Mouse (Mus musculus) CD4-positive, CD25-positive, alpha-beta regulatory T cell, adult 4 months (primary cell): Measurements from ENCODE around the gene Tnrc6b. TPM values are rescaled to one million over a fixed set of nuclear protein-coding genes. Genes with fewer than 3 reads are reported as not detected.

ENCODE experiments used
- ATAC-seq: one replicate; pipeline ENCODE4 v1.8.0; 2017
- polyA plus RNA-seq, 2 experiments: library from polyadenylated mRNA; unstranded; fragments of 100-300 nt; shearing (Covaris generic); gene quantifications; one replicate each; pipeline ENCODE4 v1.2.1; 2017

Gene Tnrc6b
- polyA plus RNA-seq, 2 experiments from 2014 or later = 58.7 to 84.9 TPM

GRCm38 (mm10) chr15:80702910-80703309 is 8.2 kb upstream of the Tnrc6b start:
- no peak for ATAC-seq

GRCm38 (mm10) chr15:80703495-80703894 is 7.6 kb upstream of the Tnrc6b start:
- ATAC-seq = no peak

GRCm38 (mm10) chr15:80704267-80704666 is 6.8 kb upstream of the Tnrc6b start:
- ATAC-seq = peak; percentile 90

- ATAC-seq = no peak
Observed at GRCm38 (mm10) chr15:80705828-80706549, 5.1 kb upstream of the Tnrc6b start.

GRCm38 (mm10) chr15:80706596-80706995 is 4.5 kb upstream of the Tnrc6b start:
- ATAC-seq = no peak

GRCm38 (mm10) chr15:80707088-80707487 is 4.0 kb upstream of the Tnrc6b start:
- no peak for ATAC-seq

GRCm38 (mm10) chr15:80709593-80709992 is 1.5 kb upstream of the Tnrc6b start:
- ATAC-seq = no peak

GRCm38 (mm10) chr15:80710257-80710607 is 881 bp upstream of the Tnrc6b start:
- ATAC-seq = no peak

- ATAC-seq = peak; percentile 9
Observed at GRCm38 (mm10) chr15:80711401-80712151, 463 bp downstream of the Tnrc6b start.

- no peak for ATAC-seq
Observed at GRCm38 (mm10) chr15:80714299-80714698, 3.2 kb downstream of the Tnrc6b start.

- ATAC-seq = no peak
Observed at GRCm38 (mm10) chr15:80716631-80717135, 5.6 kb downstream of the Tnrc6b start.

- no peak for ATAC-seq
Observed at GRCm38 (mm10) chr15:80717431-80717830, 6.3 kb downstream of the Tnrc6b start.

GRCm38 (mm10) chr15:80720249-80720648 is 9.1 kb downstream of the Tnrc6b start:
- ATAC-seq = no peak

GRCm38 (mm10) chr15:80721861-80722260 is 10.7 kb downstream of the Tnrc6b start:
- peak; percentile 77 for ATAC-seq

GRCm38 (mm10) chr15:80722366-80722765 is 11.3 kb downstream of the Tnrc6b start:
- ATAC-seq = no peak

- no peak for ATAC-seq
Observed at GRCm38 (mm10) chr15:80729477-80729876, 18.4 kb downstream of the Tnrc6b start.

- no peak for ATAC-seq
Observed at GRCm38 (mm10) chr15:80731043-80731442, 19.9 kb downstream of the Tnrc6b start.

- ATAC-seq = no peak
Observed at GRCm38 (mm10) chr15:80731511-80731910, 20.4 kb downstream of the Tnrc6b start.

GRCm38 (mm10) chr15:80732266-80733030 is 21.3 kb downstream of the Tnrc6b start:
- ATAC-seq = no peak

GRCm38 (mm10) chr15:80735300-80735699 is 24.2 kb downstream of the Tnrc6b start:
- peak; percentile 97 for ATAC-seq

GRCm38 (mm10) chr15:80735708-80736107 is 24.6 kb downstream of the Tnrc6b start:
- ATAC-seq = peak; percentile 44

GRCm38 (mm10) chr15:80736553-80736952 is 25.4 kb downstream of the Tnrc6b start:
- no peak for ATAC-seq

GRCm38 (mm10) chr15:80738244-80738643 is 27.1 kb downstream of the Tnrc6b start:
- ATAC-seq = no peak
